Mouse (Mus musculus): ENCODE results near the gene Calml4. TPM values are rescaled to one million over a fixed set of nuclear protein-coding genes. Genes with fewer than 3 reads are reported as not detected.

Gene Calml4
- polyA plus RNA-seq, 1 experiment: 0.30 TPM

- Histone ChIP-seq H3K4me3 (ENCODE audit: insufficient read depth, poor library complexity, severe bottlenecking) (no peak overlapping the region), H3K27me3 (ENCODE audit: control insufficient read depth, insufficient read depth, insufficient read length) (no peaks in the 10 kb centered on the region), H3K79me2 (ENCODE audit: control insufficient read depth, insufficient read depth) (no peaks in the 10 kb centered on the region), H3K79me3 (ENCODE audit: low read depth) (no peaks in the 10 kb centered on the region), H3K36me3 (ENCODE audit: control insufficient read depth, insufficient read depth) (peaks cover 21% of the 10 kb centered on the region), H3ac (ENCODE audit: control insufficient read depth, insufficient read length, low read depth) (no peak overlapping the region)
- TF ChIP-seq MAX (IDR thresholded peaks at IDR 0.05) (no peak), USF1 (IDR thresholded peaks at IDR 0.05; ENCODE audit: low read depth) (no peak), MYOG (IDR thresholded peaks at IDR 0.05; ENCODE audit: control insufficient read depth, extremely low read depth, insufficient read length) (no peak), FOSL1 (IDR thresholded peaks at IDR 0.05; ENCODE audit: insufficient read depth, low read length, poor library complexity, severe bottlenecking) (no peak), CTCF (IDR thresholded peaks at IDR 0.05; ENCODE audit: control insufficient read depth, insufficient read depth, insufficient read length) (no peak), MYOD1 (IDR thresholded peaks at IDR 0.05; ENCODE audit: control insufficient read depth, insufficient read length, low read depth) (no peak), CEBPB (IDR thresholded peaks at IDR 0.05; ENCODE audit: low read depth) (no peak)
Measured at GRCm38 (mm10) chr9:62913390-62914069, 55.6 kb downstream of the Calml4 start.

DNA sequence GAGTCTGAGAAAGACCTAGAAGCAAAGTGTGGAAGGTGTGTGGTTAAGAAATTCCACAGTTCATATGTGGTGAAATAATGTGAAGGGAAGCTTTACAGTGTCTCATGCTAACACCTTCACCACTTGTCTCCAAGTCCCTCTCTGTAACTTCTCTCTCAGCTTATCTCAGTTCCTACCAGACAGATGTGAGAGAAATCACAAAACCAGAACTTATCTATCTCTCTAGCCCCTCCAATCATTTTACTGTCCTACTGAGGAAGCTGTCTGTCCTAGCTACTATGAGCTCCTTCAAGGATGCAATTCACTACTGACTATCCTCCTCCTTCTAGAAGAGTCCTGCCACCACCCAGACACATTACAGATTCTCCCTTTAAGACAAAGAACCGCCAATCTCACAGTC lies 59.2 kb downstream of the Calml4 start:
- no peaks in the 10 kb centered on the region for H3K79me2 ChIP-seq (ENCODE audit: control insufficient read depth, insufficient read depth)
- H3K4me3 ChIP-seq (ENCODE audit: insufficient read depth, poor library complexity, severe bottlenecking): no peak overlapping the region
- peaks cover 22% of the 10 kb centered on the region for H3K36me3 ChIP-seq (ENCODE audit: control insufficient read depth, insufficient read depth)
- H3K79me3 ChIP-seq (ENCODE audit: low read depth): no peaks in the 10 kb centered on the region
- no peaks in the 10 kb centered on the region for H3K27me3 ChIP-seq (ENCODE audit: control insufficient read depth, insufficient read depth, insufficient read length)
- H3ac ChIP-seq (ENCODE audit: control insufficient read depth, insufficient read length, low read depth): no peak overlapping the region
- TF ChIP-seq CEBPB (IDR thresholded peaks at IDR 0.05; ENCODE audit: low read depth) (no peak), FOSL1 (IDR thresholded peaks at IDR 0.05; ENCODE audit: insufficient read depth, low read length, poor library complexity, severe bottlenecking) (no peak), USF1 (IDR thresholded peaks at IDR 0.05; ENCODE audit: low read depth) (no peak), MYOG (IDR thresholded peaks at IDR 0.05; ENCODE audit: control insufficient read depth, extremely low read depth, insufficient read length) (no peak), CTCF (IDR thresholded peaks at IDR 0.05; ENCODE audit: control insufficient read depth, insufficient read depth, insufficient read length) (no peak), MAX (IDR thresholded peaks at IDR 0.05) (no peak), MYOD1 (IDR thresholded peaks at IDR 0.05; ENCODE audit: control insufficient read depth, insufficient read length, low read depth) (no peak)

GRCm38 (mm10) chr9:62920877-62921276 lies 63.0 kb downstream of the Calml4 start:
- no peaks in the 10 kb centered on the region for H3K79me3 ChIP-seq (ENCODE audit: low read depth)
- H3K36me3 ChIP-seq (ENCODE audit: control insufficient read depth, insufficient read depth): peaks cover 18% of the 10 kb centered on the region
- no peak overlapping the region for H3ac ChIP-seq (ENCODE audit: control insufficient read depth, insufficient read length, low read depth)
- no peak overlapping the region for H3K4me3 ChIP-seq (ENCODE audit: insufficient read depth, poor library complexity, severe bottlenecking)
- peaks cover 3% of the 10 kb centered on the region for H3K79me2 ChIP-seq (ENCODE audit: control insufficient read depth, insufficient read depth)
- H3K27me3 ChIP-seq (ENCODE audit: control insufficient read depth, insufficient read depth, insufficient read length): no peaks in the 10 kb centered on the region
- TF ChIP-seq FOSL1 (IDR thresholded peaks at IDR 0.05; ENCODE audit: insufficient read depth, low read length, poor library complexity, severe bottlenecking): no peak
- TF ChIP-seq USF1 (IDR thresholded peaks at IDR 0.05; ENCODE audit: low read depth): no peak
- no peak for TF ChIP-seq MYOG (IDR thresholded peaks at IDR 0.05; ENCODE audit: control insufficient read depth, extremely low read depth, insufficient read length)
- TF ChIP-seq CEBPB (IDR thresholded peaks at IDR 0.05; ENCODE audit: low read depth): no peak
- no peak for TF ChIP-seq MYOD1 (IDR thresholded peaks at IDR 0.05; ENCODE audit: control insufficient read depth, insufficient read length, low read depth)
- no peak for TF ChIP-seq CTCF (IDR thresholded peaks at IDR 0.05; ENCODE audit: control insufficient read depth, insufficient read depth, insufficient read length)
- no peak for TF ChIP-seq MAX (IDR thresholded peaks at IDR 0.05)

- Histone ChIP-seq H3K79me3 (ENCODE audit: low read depth) (peaks cover 11% of the 10 kb centered on the region), H3K36me3 (ENCODE audit: control insufficient read depth, insufficient read depth) (peaks cover 4% of the 10 kb centered on the region), H3K27me3 (ENCODE audit: control insufficient read depth, insufficient read depth, insufficient read length) (no peaks in the 10 kb centered on the region), H3ac (ENCODE audit: control insufficient read depth, insufficient read length, low read depth) (no peak overlapping the region), H3K4me3 (ENCODE audit: insufficient read depth, poor library complexity, severe bottlenecking) (no peak overlapping the region), H3K79me2 (ENCODE audit: control insufficient read depth, insufficient read depth) (peaks cover 27% of the 10 kb centered on the region)
- TF ChIP-seq MAX (IDR thresholded peaks at IDR 0.05): no peak
Measured at GRCm38 (mm10) chr9:62924886-62925610, 67.2 kb downstream of the Calml4 start.

Other genes with a start within 250 kb of the Calml4 start
- gene Itga11, start 180.3 kb upstream of the Calml4 start, polyA plus RNA-seq (2012; fragmentation: generic; extraction: Trizol): 0.14 TPM
- gene Fem1b, start 46.1 kb upstream of the Calml4 start, polyA plus RNA-seq (2012; fragmentation: generic; extraction: Trizol): 11.0 TPM
- gene Cln6, start 19.3 kb upstream of the Calml4 start, polyA plus RNA-seq (2012; fragmentation: generic; extraction: Trizol): 14.2 TPM
- gene Pias1, start 129.8 kb downstream of the Calml4 start, polyA plus RNA-seq (2012; fragmentation: generic; extraction: Trizol): 5.2 TPM